Mouse (Mus musculus): ENCODE measurements at regions not wholly inside any gene's neighbourhood (a gene's known extent, or its start where the extent isn't known, plus 50 kb on each side); places are given as distances from the start of the nearest gene placed in this dataset.

DNA sequence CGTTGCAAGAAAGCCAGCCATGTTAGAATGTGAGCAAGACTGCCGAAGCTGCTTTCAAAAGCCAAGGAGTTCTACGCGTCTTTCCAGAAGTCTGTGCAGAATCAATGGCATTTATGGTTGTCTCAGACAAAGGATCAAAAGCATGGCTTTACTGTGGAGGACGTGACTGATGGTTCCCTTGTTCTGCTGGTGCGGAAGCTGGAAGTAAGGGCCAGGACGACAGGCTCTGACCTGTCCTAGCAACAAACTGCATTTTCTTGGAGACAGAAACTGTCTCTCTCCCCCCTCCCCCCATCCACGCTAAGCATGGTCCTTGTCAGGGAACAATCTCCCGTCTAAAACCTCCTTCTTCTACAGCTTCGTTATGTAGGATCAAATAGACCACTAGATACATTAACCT, 2780.3 kb upstream of the Gm7489 start:
- Histone ChIP-seq H3ac (ENCODE audit: control insufficient read depth, insufficient read length, low read depth) (no peak overlapping the region), H3K79me3 (ENCODE audit: low read depth) (no peaks in the 10 kb centered on the region), H3K4me3 (ENCODE audit: insufficient read depth, poor library complexity, severe bottlenecking) (no peak overlapping the region), H3K27me3 (ENCODE audit: control insufficient read depth, insufficient read depth, insufficient read length) (no peaks in the 10 kb centered on the region), H3K79me2 (ENCODE audit: control insufficient read depth, insufficient read depth) (no peaks in the 10 kb centered on the region), H3K36me3 (ENCODE audit: control insufficient read depth, insufficient read depth) (no peaks in the 10 kb centered on the region)
- TF ChIP-seq MYOG (IDR thresholded peaks at IDR 0.05; ENCODE audit: control insufficient read depth, extremely low read depth, insufficient read length) (no peak), MYOD1 (IDR thresholded peaks at IDR 0.05; ENCODE audit: control insufficient read depth, insufficient read length, low read depth) (no peak), CTCF (IDR thresholded peaks at IDR 0.05; ENCODE audit: control insufficient read depth, insufficient read depth, insufficient read length) (no peak), CEBPB (IDR thresholded peaks at IDR 0.05; ENCODE audit: low read depth) (no peak), MAX (IDR thresholded peaks at IDR 0.05) (no peak)

GRCm38 (mm10) chr15:51104796-51105195, 2779.9 kb upstream of the Gm7489 start:
- Histone ChIP-seq H3K27me3 (ENCODE audit: control insufficient read depth, insufficient read depth, insufficient read length) (no peaks in the 10 kb centered on the region), H3K4me3 (ENCODE audit: insufficient read depth, poor library complexity, severe bottlenecking) (no peak overlapping the region), H3ac (ENCODE audit: control insufficient read depth, insufficient read length, low read depth) (no peak overlapping the region), H3K79me3 (ENCODE audit: low read depth) (no peaks in the 10 kb centered on the region), H3K79me2 (ENCODE audit: control insufficient read depth, insufficient read depth) (no peaks in the 10 kb centered on the region), H3K36me3 (ENCODE audit: control insufficient read depth, insufficient read depth) (no peaks in the 10 kb centered on the region)
- TF ChIP-seq CTCF (IDR thresholded peaks at IDR 0.05; ENCODE audit: control insufficient read depth, insufficient read depth, insufficient read length) (no peak), FOSL1 (IDR thresholded peaks at IDR 0.05; ENCODE audit: insufficient read depth, low read length, poor library complexity, severe bottlenecking) (no peak), CEBPB (IDR thresholded peaks at IDR 0.05; ENCODE audit: low read depth) (no peak), MYOG (IDR thresholded peaks at IDR 0.05; ENCODE audit: control insufficient read depth, extremely low read depth, insufficient read length) (no peak), MYOD1 (IDR thresholded peaks at IDR 0.05; ENCODE audit: control insufficient read depth, insufficient read length, low read depth) (no peak), MAX (IDR thresholded peaks at IDR 0.05) (no peak), USF1 (IDR thresholded peaks at IDR 0.05; ENCODE audit: low read depth) (no peak)

DNA sequence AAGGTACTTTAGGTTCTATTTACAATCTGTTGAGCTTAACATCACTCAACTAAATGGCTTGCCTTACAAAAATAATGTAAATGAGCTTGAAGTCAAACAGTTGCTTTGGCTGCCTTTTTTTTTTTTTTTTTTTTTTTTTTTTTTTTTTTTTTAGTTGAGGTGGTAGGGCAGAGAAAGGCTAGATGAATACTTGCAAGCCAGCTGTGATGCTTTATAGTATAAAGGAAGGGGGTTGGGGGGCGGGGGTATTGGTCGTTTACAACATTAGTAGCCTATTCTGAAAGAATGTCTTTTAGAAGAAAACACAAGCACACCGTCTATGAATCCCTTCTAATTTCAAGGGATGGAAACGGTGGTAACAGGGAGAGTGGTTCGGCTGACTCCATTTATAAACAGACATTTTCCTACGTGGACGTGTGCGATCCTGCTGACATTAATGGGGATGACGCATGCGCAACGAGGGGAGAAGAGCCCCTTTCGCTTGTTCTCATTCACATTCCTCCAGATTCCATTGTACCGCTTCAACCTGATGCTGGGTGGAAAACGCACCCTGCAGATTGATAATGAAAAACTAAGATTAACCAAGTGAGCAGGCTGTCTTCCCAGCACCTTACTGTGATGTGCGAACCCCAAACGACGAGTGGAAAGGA, 2779.2 kb upstream of the Gm7489 start:
- no peak overlapping the region for H3ac ChIP-seq (ENCODE audit: control insufficient read depth, insufficient read length, low read depth)
- no peak for TF ChIP-seq CTCF (IDR thresholded peaks at IDR 0.05; ENCODE audit: control insufficient read depth, insufficient read depth, insufficient read length)
- H3K79me3 ChIP-seq (ENCODE audit: low read depth): no peaks in the 10 kb centered on the region
- no peaks in the 10 kb centered on the region for H3K79me2 ChIP-seq (ENCODE audit: control insufficient read depth, insufficient read depth)
- H3K36me3 ChIP-seq (ENCODE audit: control insufficient read depth, insufficient read depth): no peaks in the 10 kb centered on the region
- H3K27me3 ChIP-seq (ENCODE audit: control insufficient read depth, insufficient read depth, insufficient read length): no peaks in the 10 kb centered on the region
- H3K4me3 ChIP-seq (ENCODE audit: insufficient read depth, poor library complexity, severe bottlenecking): no peak overlapping the region

- no peaks in the 10 kb centered on the region for H3K27me3 ChIP-seq (ENCODE audit: control insufficient read depth, insufficient read depth, insufficient read length)
- no peak overlapping the region for H3K4me3 ChIP-seq (ENCODE audit: insufficient read depth, poor library complexity, severe bottlenecking)
- H3ac ChIP-seq (ENCODE audit: control insufficient read depth, insufficient read length, low read depth): no peak overlapping the region
- no peak for TF ChIP-seq FOSL1 (IDR thresholded peaks at IDR 0.05; ENCODE audit: insufficient read depth, low read length, poor library complexity, severe bottlenecking)
- TF ChIP-seq USF1 (IDR thresholded peaks at IDR 0.05; ENCODE audit: low read depth): no peak
- no peak for TF ChIP-seq MAX (IDR thresholded peaks at IDR 0.05)
- TF ChIP-seq CEBPB (IDR thresholded peaks at IDR 0.05; ENCODE audit: low read depth): no peak
- no peak for TF ChIP-seq MYOD1 (IDR thresholded peaks at IDR 0.05; ENCODE audit: control insufficient read depth, insufficient read length, low read depth)
- TF ChIP-seq CTCF (IDR thresholded peaks at IDR 0.05; ENCODE audit: control insufficient read depth, insufficient read depth, insufficient read length): no peak
- no peak for TF ChIP-seq MYOG (IDR thresholded peaks at IDR 0.05; ENCODE audit: control insufficient read depth, extremely low read depth, insufficient read length)
- H3K79me3 ChIP-seq (ENCODE audit: low read depth): no peaks in the 10 kb centered on the region
- no peaks in the 10 kb centered on the region for H3K36me3 ChIP-seq (ENCODE audit: control insufficient read depth, insufficient read depth)
- H3K79me2 ChIP-seq (ENCODE audit: control insufficient read depth, insufficient read depth): no peaks in the 10 kb centered on the region
Observed at GRCm38 (mm10) chr15:51110186-51110585, 2774.5 kb upstream of the Gm7489 start.

GRCm38 (mm10) chr15:51125896-51126295, 2758.8 kb upstream of the Gm7489 start:
- H3K4me3 ChIP-seq (ENCODE audit: insufficient read depth, poor library complexity, severe bottlenecking): no peak overlapping the region
- H3ac ChIP-seq (ENCODE audit: control insufficient read depth, insufficient read length, low read depth): no peak overlapping the region
- no peaks in the 10 kb centered on the region for H3K27me3 ChIP-seq (ENCODE audit: control insufficient read depth, insufficient read depth, insufficient read length)

DNA sequence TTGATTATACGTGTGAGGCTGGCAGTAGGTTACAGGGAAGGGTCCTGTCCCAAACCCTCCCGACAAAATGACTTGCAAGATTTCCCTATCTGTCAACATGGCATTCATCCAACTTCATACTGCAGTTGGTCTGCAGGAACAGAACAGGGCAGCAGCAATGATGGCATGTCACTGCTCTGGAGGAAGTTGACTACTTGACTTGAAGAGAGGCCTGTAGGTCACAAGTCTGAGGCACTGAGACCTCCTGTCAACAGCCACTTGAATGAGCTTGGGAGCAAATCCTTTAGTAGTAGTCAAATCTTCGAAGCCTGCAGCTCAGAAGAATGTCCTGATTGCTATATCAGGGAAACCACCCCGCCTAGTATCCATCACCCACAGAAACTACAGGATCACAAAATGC, 2753.7 kb upstream of the Gm7489 start:
- Histone ChIP-seq H3ac (ENCODE audit: control insufficient read depth, insufficient read length, low read depth) (no peak overlapping the region), H3K36me3 (ENCODE audit: control insufficient read depth, insufficient read depth) (no peaks in the 10 kb centered on the region), H3K79me3 (ENCODE audit: low read depth) (no peaks in the 10 kb centered on the region), H3K27me3 (ENCODE audit: control insufficient read depth, insufficient read depth, insufficient read length) (no peaks in the 10 kb centered on the region), H3K4me3 (ENCODE audit: insufficient read depth, poor library complexity, severe bottlenecking) (no peak overlapping the region), H3K79me2 (ENCODE audit: control insufficient read depth, insufficient read depth) (no peaks in the 10 kb centered on the region)
- TF ChIP-seq USF1 (IDR thresholded peaks at IDR 0.05; ENCODE audit: low read depth): no peak
- no peak for TF ChIP-seq FOSL1 (IDR thresholded peaks at IDR 0.05; ENCODE audit: insufficient read depth, low read length, poor library complexity, severe bottlenecking)
- TF ChIP-seq MYOG (IDR thresholded peaks at IDR 0.05; ENCODE audit: control insufficient read depth, extremely low read depth, insufficient read length): no peak
- no peak for TF ChIP-seq MAX (IDR thresholded peaks at IDR 0.05)
- TF ChIP-seq MYOD1 (IDR thresholded peaks at IDR 0.05; ENCODE audit: control insufficient read depth, insufficient read length, low read depth): no peak
- no peak for TF ChIP-seq CTCF (IDR thresholded peaks at IDR 0.05; ENCODE audit: control insufficient read depth, insufficient read depth, insufficient read length)
- TF ChIP-seq CEBPB (IDR thresholded peaks at IDR 0.05; ENCODE audit: low read depth): no peak

More at GRCm38 (mm10) chr15:51125896-51126295, 2758.8 kb upstream of the Gm7489 start:
- TF ChIP-seq FOSL1 (IDR thresholded peaks at IDR 0.05; ENCODE audit: insufficient read depth, low read length, poor library complexity, severe bottlenecking) (no peak), CTCF (IDR thresholded peaks at IDR 0.05; ENCODE audit: control insufficient read depth, insufficient read depth, insufficient read length) (no peak), CEBPB (IDR thresholded peaks at IDR 0.05; ENCODE audit: low read depth) (no peak), USF1 (IDR thresholded peaks at IDR 0.05; ENCODE audit: low read depth) (no peak), MYOD1 (IDR thresholded peaks at IDR 0.05; ENCODE audit: control insufficient read depth, insufficient read length, low read depth) (no peak), MYOG (IDR thresholded peaks at IDR 0.05; ENCODE audit: control insufficient read depth, extremely low read depth, insufficient read length) (no peak), MAX (IDR thresholded peaks at IDR 0.05) (no peak)
- Histone ChIP-seq H3K79me3 (ENCODE audit: low read depth) (no peaks in the 10 kb centered on the region), H3K36me3 (ENCODE audit: control insufficient read depth, insufficient read depth) (no peaks in the 10 kb centered on the region), H3K79me2 (ENCODE audit: control insufficient read depth, insufficient read depth) (no peaks in the 10 kb centered on the region)
